Mouse (Mus musculus): ENCODE results near the gene Ktn1. TPM values are rescaled to one million over a fixed set of nuclear protein-coding genes. Genes with fewer than 3 reads are reported as not detected.

Gene Ktn1
- total RNA-seq, 2 experiments from 2014 or later, result 82.5 to 86.2 TPM

GRCm38 (mm10) chr14:47663844-47664469 lies 15.7 kb downstream of the Ktn1 start:
- no peak for DNase-seq (ENCODE audit: low spot score in 2 of 2)

GRCm38 (mm10) chr14:47664470-47664864 lies 16.2 kb downstream of the Ktn1 start:
- DNase-seq (ENCODE audit: low spot score in 2 of 2), result no peak

GRCm38 (mm10) chr14:47665061-47665778 lies 17.0 kb downstream of the Ktn1 start:
- DNase-seq (ENCODE audit: low spot score in 2 of 2), result no peak

GRCm38 (mm10) chr14:47668096-47668495 lies 19.8 kb downstream of the Ktn1 start:
- no peak for DNase-seq (ENCODE audit: low spot score in 2 of 2)

GRCm38 (mm10) chr14:47682886-47683285 lies 34.6 kb downstream of the Ktn1 start:
- DNase-seq (ENCODE audit: low spot score in 2 of 2), result no peak

GRCm38 (mm10) chr14:47684579-47684978 lies 36.3 kb downstream of the Ktn1 start:
- peak; percentile 20 to 38 for DNase-seq (ENCODE audit: low spot score in 2 of 2)

GRCm38 (mm10) chr14:47699126-47699525 lies 50.9 kb downstream of the Ktn1 start:
- no peak for DNase-seq (ENCODE audit: low spot score in 2 of 2)

- no peak for DNase-seq (ENCODE audit: low spot score in 2 of 2)
Measured at GRCm38 (mm10) chr14:47709546-47709945, 61.3 kb downstream of the Ktn1 start.

GRCm38 (mm10) chr14:47715771-47716170 lies 67.5 kb downstream of the Ktn1 start:
- no peak for DNase-seq (ENCODE audit: low spot score in 2 of 2)

GRCm38 (mm10) chr14:47717916-47718606 lies 69.8 kb downstream of the Ktn1 start:
- no peak for DNase-seq (ENCODE audit: low spot score in 2 of 2)

GRCm38 (mm10) chr14:47720023-47720422 lies 71.8 kb downstream of the Ktn1 start:
- DNase-seq (ENCODE audit: low spot score in 2 of 2), result no peak

- no peak for DNase-seq (ENCODE audit: low spot score in 2 of 2)
Measured at GRCm38 (mm10) chr14:47723035-47723434, 74.8 kb downstream of the Ktn1 start.

- DNase-seq (ENCODE audit: low spot score in 2 of 2), result no peak
Measured at GRCm38 (mm10) chr14:47728594-47728993, 80.3 kb downstream of the Ktn1 start.

GRCm38 (mm10) chr14:47735354-47735753 lies 87.1 kb downstream of the Ktn1 start:
- no peak for DNase-seq (ENCODE audit: low spot score in 2 of 2)

- DNase-seq (ENCODE audit: low spot score in 2 of 2), result no peak
Measured at GRCm38 (mm10) chr14:47736471-47736870, 88.2 kb downstream of the Ktn1 start.

- DNase-seq (ENCODE audit: low spot score in 2 of 2), result no peak
Measured at GRCm38 (mm10) chr14:47740316-47740996, 92.2 kb downstream of the Ktn1 start.

GRCm38 (mm10) chr14:47741046-47741445 lies 92.8 kb downstream of the Ktn1 start:
- no peak for DNase-seq (ENCODE audit: low spot score in 2 of 2)

- no peak for DNase-seq (ENCODE audit: low spot score in 2 of 2)
Measured at GRCm38 (mm10) chr14:47742674-47743073, 94.4 kb downstream of the Ktn1 start.

GRCm38 (mm10) chr14:47745086-47745485 lies 96.8 kb downstream of the Ktn1 start:
- DNase-seq (ENCODE audit: low spot score in 2 of 2), result no peak

GRCm38 (mm10) chr14:47747536-47747935 lies 99.3 kb downstream of the Ktn1 start:
- DNase-seq (ENCODE audit: low spot score in 2 of 2), result no peak

GRCm38 (mm10) chr14:47748714-47749113 lies 100.5 kb downstream of the Ktn1 start:
- DNase-seq (ENCODE audit: low spot score in 2 of 2), result no peak
